Mouse (Mus musculus): ENCODE data around the gene Dlx5. TPM values are rescaled to one million over a fixed set of nuclear protein-coding genes. Genes with fewer than 3 reads are reported as not detected.

The Dlx5 gene
- polyA plus RNA-seq, 1 experiment from 2014 or later, result 41.3 TPM

Other genes starting within 250 kb of the Dlx5 start
- 1.5 and 2.7 TPM in 2 replicates for gene Dlx6, start 18.8 kb downstream of the Dlx5 start, polyA plus RNA-seq (2015; fragmentation: Nextera tagmentation; extraction: Ambion mirVana)
- gene Sdhaf3, start 73.9 kb upstream of the Dlx5 start, polyA plus RNA-seq (2015; fragmentation: Nextera tagmentation; extraction: Ambion mirVana), result 7.3 and 7.8 TPM in 2 replicates

Measured in limb, embryonic 13.5 days (tissue).